Mouse (Mus musculus): ENCODE results near the gene Dnajb12.

Gene Dnajb12

GRCm38 (mm10) chr10:59879255-59880028 lies at the start of gene Dnajb12:
TSS of gene Dnajb12 (plus strand) at chr10:59879556.
- peak; percentile 96 for DNase-seq (ENCODE audit: low read depth)

- no peak for DNase-seq (ENCODE audit: low read depth)
Observed at GRCm38 (mm10) chr10:59829886-59830285, 49.5 kb upstream of the Dnajb12 start.

GRCm38 (mm10) chr10:59831950-59832349 lies 47.4 kb upstream of the Dnajb12 start:
- DNase-seq (ENCODE audit: low read depth): peak; percentile 96

DNA sequence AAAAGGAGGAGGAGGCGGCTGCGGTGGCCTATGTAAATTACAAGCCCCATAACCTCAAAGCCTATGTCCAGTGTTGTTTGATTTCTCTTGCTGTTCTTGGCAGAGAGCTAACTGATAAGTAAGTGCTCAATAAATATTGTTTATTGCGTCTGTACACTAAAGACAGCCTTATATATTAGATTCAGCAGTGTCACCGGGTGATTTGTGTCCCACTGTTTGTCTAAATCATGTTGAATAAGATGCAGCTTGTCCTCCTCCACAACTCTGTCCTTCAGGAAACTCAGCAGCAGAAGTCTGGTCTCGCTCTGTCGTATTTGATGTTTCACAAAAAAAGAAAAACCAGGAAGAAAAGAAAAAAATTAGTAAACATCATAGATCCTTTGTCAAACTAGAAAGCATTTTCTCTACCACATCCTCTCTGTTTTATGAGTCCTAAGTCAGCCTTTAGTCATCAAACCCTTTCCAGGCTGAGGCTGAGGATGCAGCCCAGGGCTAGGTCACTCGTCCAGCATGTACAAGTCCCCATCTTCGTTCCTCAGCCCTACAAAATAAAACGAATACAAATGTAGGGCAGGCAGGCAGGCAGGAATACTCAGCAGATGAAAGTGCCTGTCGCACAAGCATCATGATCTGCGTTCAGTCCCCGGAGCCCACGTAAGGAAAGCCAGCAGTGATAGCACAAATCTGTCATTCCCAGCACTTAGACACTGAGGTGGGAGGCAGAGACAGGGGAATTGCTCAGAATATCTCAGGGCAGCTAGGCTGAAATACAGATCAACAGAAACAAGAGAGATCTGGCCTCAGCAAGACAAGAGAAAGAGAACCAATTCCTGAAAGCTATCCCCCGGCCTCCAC lies 43.8 kb upstream of the Dnajb12 start:
- DNase-seq (ENCODE audit: low read depth): no peak

GRCm38 (mm10) chr10:59837490-59837889 lies 41.9 kb upstream of the Dnajb12 start:
- DNase-seq (ENCODE audit: low read depth): no peak

- no peak for DNase-seq (ENCODE audit: low read depth)
Observed at GRCm38 (mm10) chr10:59841434-59841833, 37.9 kb upstream of the Dnajb12 start.

GRCm38 (mm10) chr10:59843125-59843524 lies 36.2 kb upstream of the Dnajb12 start:
- no peak for DNase-seq (ENCODE audit: low read depth)

- no peak for DNase-seq (ENCODE audit: low read depth)
Observed at GRCm38 (mm10) chr10:59844686-59845085, 34.7 kb upstream of the Dnajb12 start.

- peak; percentile 46 for DNase-seq (ENCODE audit: low read depth)
Observed at GRCm38 (mm10) chr10:59846416-59846815, 32.9 kb upstream of the Dnajb12 start.

DNA sequence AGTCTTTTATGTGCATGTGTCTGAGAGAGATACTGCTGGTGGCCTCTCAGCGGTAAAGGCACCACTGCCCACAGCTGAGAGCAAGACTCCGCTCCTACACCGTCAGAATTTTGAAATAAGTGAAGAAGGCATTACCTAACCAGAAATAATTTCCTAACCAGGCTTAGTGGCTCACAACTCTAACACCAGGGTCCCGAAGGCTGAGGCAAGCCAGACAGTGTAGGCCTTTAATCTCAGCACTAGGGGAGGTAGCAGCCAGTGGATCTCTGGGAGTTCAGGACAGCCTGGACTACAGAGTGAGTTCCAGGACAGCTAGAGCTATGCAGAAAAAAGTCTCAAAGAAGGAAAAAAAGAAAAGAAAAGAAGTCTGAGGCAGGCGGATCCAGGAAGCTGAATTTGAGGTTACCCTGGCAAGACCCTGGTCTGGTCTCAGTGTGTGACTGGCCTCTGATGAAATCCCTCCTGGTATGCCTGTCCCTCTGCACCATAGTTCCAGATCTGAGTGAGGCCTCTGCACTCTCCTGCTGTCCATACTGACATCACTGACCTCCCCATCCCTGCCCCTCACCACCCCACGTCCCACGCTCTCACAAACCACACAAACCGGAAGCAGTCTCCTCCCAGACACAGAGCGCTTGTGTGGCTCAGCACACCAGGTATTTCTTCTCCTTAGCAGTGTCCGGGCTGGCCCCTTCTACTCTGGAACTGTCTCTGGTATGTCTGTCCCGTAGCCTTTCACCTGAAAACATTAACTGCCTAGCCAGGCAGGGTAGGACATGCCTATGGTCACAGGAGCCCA lies 31.1 kb upstream of the Dnajb12 start:
- DNase-seq (ENCODE audit: low read depth): no peak

DNA sequence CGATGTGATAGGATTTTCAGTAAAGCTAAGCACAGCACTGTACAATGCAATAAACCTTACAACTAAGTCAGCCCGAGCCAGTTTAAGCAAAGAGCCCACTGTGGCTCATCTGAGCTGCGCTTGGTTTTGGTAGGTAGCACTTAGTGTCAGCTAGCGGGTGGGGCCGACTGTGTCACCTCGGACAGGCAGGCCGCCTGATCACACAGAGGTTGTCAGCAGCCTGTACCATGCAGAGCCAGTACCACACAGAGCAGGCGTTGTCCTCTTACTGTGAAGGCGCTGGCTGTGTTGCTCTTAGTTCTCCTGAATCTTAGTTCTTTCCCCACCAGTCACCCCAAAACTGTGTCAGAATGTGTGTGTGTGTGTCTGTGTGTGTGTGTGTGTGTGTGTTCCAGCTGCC lies 30.4 kb upstream of the Dnajb12 start:
- no peak for DNase-seq (ENCODE audit: low read depth)

GRCm38 (mm10) chr10:59849371-59849770 lies 30.0 kb upstream of the Dnajb12 start:
- DNase-seq (ENCODE audit: low read depth): no peak

GRCm38 (mm10) chr10:59857157-59857556 lies 22.2 kb upstream of the Dnajb12 start:
- no peak for DNase-seq (ENCODE audit: low read depth)

GRCm38 (mm10) chr10:59860684-59861083 lies 18.7 kb upstream of the Dnajb12 start:
- DNase-seq (ENCODE audit: low read depth): no peak

GRCm38 (mm10) chr10:59861201-59861600 lies 18.2 kb upstream of the Dnajb12 start:
- DNase-seq (ENCODE audit: low read depth): no peak

- no peak for DNase-seq (ENCODE audit: low read depth)
Observed at GRCm38 (mm10) chr10:59862816-59863440, 16.4 kb upstream of the Dnajb12 start.

DNA sequence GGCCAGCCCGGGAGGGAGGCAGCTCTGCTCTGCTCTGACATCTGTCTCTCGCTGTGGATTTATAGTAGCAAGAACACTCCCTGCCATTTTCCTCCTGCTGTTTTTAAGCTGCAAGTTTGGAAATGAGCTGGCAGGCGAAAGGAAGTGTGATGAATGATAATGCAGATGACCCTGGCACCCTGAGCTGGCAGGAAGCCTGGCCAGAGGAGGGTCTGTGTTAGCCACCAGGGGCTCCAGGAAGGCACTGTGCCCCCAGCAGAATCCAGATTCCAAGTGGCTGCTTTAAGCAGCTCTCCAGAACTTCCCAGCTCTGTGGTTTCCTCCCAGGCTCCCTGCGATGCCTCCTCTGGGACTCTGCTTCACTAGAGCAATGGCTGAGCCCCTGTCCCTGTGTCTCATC lies 15.7 kb upstream of the Dnajb12 start:
- no peak for DNase-seq (ENCODE audit: low read depth)

DNA sequence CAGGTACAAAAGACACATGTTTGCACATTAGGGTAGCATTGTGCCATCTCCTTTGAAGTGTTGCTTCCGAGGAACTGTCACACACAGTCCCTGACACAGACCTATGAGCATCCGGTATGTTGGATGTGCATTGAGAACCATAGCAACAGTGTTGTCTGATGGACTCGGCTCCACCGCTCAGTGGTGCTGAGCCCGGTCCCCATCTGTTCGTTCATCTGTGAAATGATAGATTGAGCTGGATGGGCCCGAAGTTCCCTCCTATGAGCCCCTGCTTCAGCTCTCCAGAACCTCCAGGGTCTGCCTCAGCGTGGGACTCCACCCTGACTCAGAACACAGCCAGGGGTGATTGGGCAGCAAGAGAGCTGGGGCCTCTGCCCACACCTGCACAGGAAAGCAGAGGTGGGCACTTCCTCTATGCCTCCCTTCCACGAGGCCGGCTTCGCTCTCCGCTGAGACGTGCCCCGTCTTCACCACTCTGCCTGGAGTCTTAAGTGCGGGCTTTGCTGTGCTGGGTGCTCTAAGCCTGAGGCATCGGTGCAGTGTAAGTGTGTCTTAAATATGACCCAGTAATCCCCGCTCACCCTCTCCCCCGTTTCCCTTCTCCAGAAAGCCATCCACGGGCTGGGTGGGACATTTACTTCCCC lies 15.0 kb upstream of the Dnajb12 start:
- DNase-seq (ENCODE audit: low read depth): no peak

DNA sequence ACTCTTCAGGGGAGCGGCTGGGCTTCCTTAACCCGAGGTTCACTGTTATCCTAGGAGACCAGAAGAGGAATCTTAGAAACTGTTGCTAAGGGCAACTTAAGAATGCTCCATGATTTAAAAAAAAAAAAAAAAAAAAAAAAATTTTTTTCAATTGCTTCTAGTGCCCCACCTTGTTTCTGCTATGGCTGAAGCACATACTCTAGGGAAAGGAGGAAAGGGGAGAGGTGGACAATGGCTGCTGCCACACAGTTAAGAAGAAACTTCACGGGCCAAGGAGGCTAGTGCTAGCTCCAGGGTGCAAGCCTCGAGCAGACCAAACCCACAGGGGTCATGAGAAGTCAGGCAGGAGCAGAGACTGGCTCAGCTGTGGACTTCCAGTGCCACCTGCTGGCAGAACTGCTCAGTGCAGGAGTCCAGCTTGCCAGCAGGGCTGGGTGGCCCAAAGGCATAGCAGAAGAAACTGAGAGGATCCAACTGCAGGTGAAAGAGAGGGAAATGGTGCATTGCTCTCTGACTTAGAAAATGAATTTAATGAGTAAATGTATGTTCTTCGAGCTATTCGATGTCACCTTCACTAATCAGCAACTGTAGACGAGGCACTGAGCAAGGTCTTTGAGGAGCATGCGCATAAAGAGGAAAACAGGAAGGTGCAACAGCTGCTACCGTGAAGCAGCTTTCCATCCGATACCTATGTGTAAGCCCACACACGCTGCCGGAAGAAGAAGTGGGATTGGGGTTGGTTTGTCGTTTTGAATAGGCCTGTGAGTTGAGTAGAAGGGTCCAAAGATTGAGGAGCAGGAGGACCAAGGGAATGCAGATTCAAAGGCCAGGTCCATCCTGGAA lies 14.3 kb upstream of the Dnajb12 start:
- peak; percentile 85 for DNase-seq (ENCODE audit: low read depth)

DNA sequence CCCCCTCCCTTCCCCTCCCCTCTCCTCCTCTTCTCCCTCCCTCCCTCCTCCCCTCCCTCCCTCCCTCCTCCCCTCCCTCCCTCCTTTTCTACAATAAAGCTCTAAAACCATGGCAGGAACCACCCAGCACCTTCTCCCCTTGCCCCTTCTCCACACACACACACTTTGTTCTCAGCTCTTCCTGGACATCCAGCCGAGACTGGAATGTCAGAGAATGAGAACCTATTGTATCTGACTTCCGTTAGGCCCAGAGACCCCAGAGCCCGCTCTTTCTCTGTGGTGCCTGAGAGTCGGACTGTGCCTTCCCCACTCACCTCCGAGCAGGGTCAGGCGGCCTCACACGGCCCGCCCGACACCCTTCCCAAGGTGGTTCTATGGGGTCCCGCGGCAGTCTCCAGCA lies 11.1 kb upstream of the Dnajb12 start:
- no peak for DNase-seq (ENCODE audit: low read depth)
